Mouse (Mus musculus) macrophage (primary cell): ENCODE results near the gene Csnk1g2. TPM values are rescaled to one million over a fixed set of nuclear protein-coding genes. Genes with fewer than 3 reads are reported as not detected.

Experiments used
- H3K27ac ChIP-seq: fragments of 350-480 bp; formaldehyde crosslinking; 2 replicates; pipeline ENCODE4 v1.9.0; 2021
- H3K36me3 ChIP-seq: fragments of 350-480 bp; formaldehyde crosslinking; 2 replicates; pipeline ENCODE4 v1.9.0; 2021; ENCODE audit errors: inconsistent target
- H3K4me3 ChIP-seq: fragments of 350-480 bp; formaldehyde crosslinking; 2 replicates; pipeline ENCODE4 v1.9.0; 2021; ENCODE audit errors: inconsistent target
- H3K79me2 ChIP-seq: fragments of 350-480 bp; formaldehyde crosslinking; 2 replicates; pipeline ENCODE4 v1.9.0; 2021; ENCODE audit errors: inconsistent target
- WGBS: methylation state at CpG from one replicate; pipeline ENCODE4 v1.1.7; 2026; ENCODE audit warnings: inconsistent platforms; ENCODE audit not compliant: missing documents; 5-methylcytosine and 5-hydroxymethylcytosine counted together
- polyA plus RNA-seq: library from polyadenylated mRNA; stranded (reverse); fragments of 250-400 nt; gene quantifications from 3 replicates; pipeline ENCODE4 v1.2.4, GENCODE M21; 2018; ENCODE audit warnings: inconsistent platforms

The Csnk1g2 gene
- polyA plus RNA-seq, 1 experiment from 2014 or later = 74.8 TPM

- H3K79me2 ChIP-seq = peaks cover 75% of the 10 kb centered on the region
- peaks cover 56% of the 10 kb centered on the region for H3K36me3 ChIP-seq
- no peak overlapping the region for H3K27ac ChIP-seq
- H3K4me3 ChIP-seq = no peak overlapping the region
- 94% methylated on average over 2 of the region's 2 CpGs for WGBS
These were observed 47.9 kb downstream of the Csnk1g2 start for GRCm38 (mm10) chr10:80670531-80670930.

GRCm38 (mm10) chr10:80671251-80671650, 48.6 kb downstream of the Csnk1g2 start:
- Histone ChIP-seq H3K36me3 (peaks cover 56% of the 10 kb centered on the region), H3K79me2 (peaks cover 77% of the 10 kb centered on the region), H3K4me3 (no peak overlapping the region), H3K27ac (no peak overlapping the region)
- 92% methylated on average over 4 of the region's 4 CpGs for WGBS

GRCm38 (mm10) chr10:80671936-80672690, 49.5 kb downstream of the Csnk1g2 start:
- Histone ChIP-seq H3K79me2 (peaks cover 77% of the 10 kb centered on the region), H3K4me3 (no peak overlapping the region), H3K27ac (0 out of 2 replicates have a peak overlapping the region, but pooled peaks have one; percentile 5), H3K36me3 (peaks cover 56% of the 10 kb centered on the region)
- 77% methylated on average over 11 of the region's 11 CpGs for WGBS

- H3K79me2 ChIP-seq = peaks cover 71% of the 10 kb centered on the region
- 84% methylated on average over 3 of the region's 3 CpGs for WGBS
- H3K36me3 ChIP-seq = peaks cover 40% of the 10 kb centered on the region
- peak overlapping the region; percentile 93; the same call in 1 of the 2 replicates for H3K4me3 ChIP-seq
- H3K27ac ChIP-seq = peak overlapping the region; percentile 73; the same call in 1 of the 2 replicates
These were observed 51.1 kb downstream of the Csnk1g2 start for GRCm38 (mm10) chr10:80673690-80674089.

- peak overlapping the region; percentile 73 for H3K27ac ChIP-seq
- 35% methylated on average over 5 of the region's 5 CpGs for WGBS
- H3K4me3 ChIP-seq = peak overlapping the region; percentile 93
- H3K36me3 ChIP-seq = peaks cover 35% of the 10 kb centered on the region
- H3K79me2 ChIP-seq = peaks cover 66% of the 10 kb centered on the region
These were observed 51.6 kb downstream of the Csnk1g2 start for GRCm38 (mm10) chr10:80674161-80674711.

- WGBS = 4% methylated on average over 6 of the region's 6 CpGs
- peaks cover 59% of the 10 kb centered on the region for H3K79me2 ChIP-seq
- peak overlapping the region; percentile 73 for H3K27ac ChIP-seq
- peaks cover 28% of the 10 kb centered on the region for H3K36me3 ChIP-seq
- peak overlapping the region; percentile 93 for H3K4me3 ChIP-seq
These were observed 52.3 kb downstream of the Csnk1g2 start for GRCm38 (mm10) chr10:80674851-80675404.

- H3K79me2 ChIP-seq = peaks cover 52% of the 10 kb centered on the region
- WGBS = 2% methylated on average over 30 of the region's 54 CpGs
These were observed 53.0 kb downstream of the Csnk1g2 start for GRCm38 (mm10) chr10:80675405-80676197.

GRCm38 (mm10) chr10:80676198-80676928, 53.7 kb downstream of the Csnk1g2 start:
- 1% methylated on average over 75 of the region's 78 CpGs for WGBS
- Histone ChIP-seq H3K4me3 (peak overlapping the region; percentile 74), H3K27ac (peak overlapping the region; percentile 100), H3K79me2 (peaks cover 44% of the 10 kb centered on the region), H3K36me3 (peaks cover 14% of the 10 kb centered on the region)

More at GRCm38 (mm10) chr10:80675405-80676197, 53.0 kb downstream of the Csnk1g2 start:
- H3K36me3 ChIP-seq = peaks cover 21% of the 10 kb centered on the region
- H3K4me3 ChIP-seq = peak overlapping the region; percentile 93
- peak overlapping the region; percentile 73 for H3K27ac ChIP-seq

- peaks cover 35% of the 10 kb centered on the region for H3K79me2 ChIP-seq
- H3K36me3 ChIP-seq = 0 out of 2 replicates have a peak, but pooled peaks cover 5% of the 10 kb centered on the region
- H3K27ac ChIP-seq = peak overlapping the region; percentile 100
- H3K4me3 ChIP-seq = peak overlapping the region; percentile 74
- under 1% methylated on average over 9 of the region's 9 CpGs for WGBS
These were observed 54.7 kb downstream of the Csnk1g2 start for GRCm38 (mm10) chr10:80677128-80677875.

GRCm38 (mm10) chr10:80677942-80678436, 55.4 kb downstream of the Csnk1g2 start, which contains the start of gene Mknk2:
TSS of gene Mknk2 (minus strand) at chr10:80678112.
- Histone ChIP-seq H3K27ac (peak within 1 kb of the TSS; percentile 100), H3K4me3 (peak within 1 kb of the TSS; percentile 74), H3K36me3 (no peaks in the 10 kb centered on the region), H3K79me2 (peaks cover 28% of the 10 kb centered on the region)
- WGBS = 1% methylated on average over 8 of the region's 8 CpGs

GRCm38 (mm10) chr10:80678601-80679377, 56.2 kb downstream of the Csnk1g2 start:
- no peak overlapping the region for H3K4me3 ChIP-seq
- peaks cover 20% of the 10 kb centered on the region for H3K79me2 ChIP-seq
- WGBS = 23% methylated on average over 7 of the region's 10 CpGs
- H3K36me3 ChIP-seq = no peaks in the 10 kb centered on the region
- H3K27ac ChIP-seq = peak overlapping the region; percentile 100

GRCm38 (mm10) chr10:80679556-80680259, 57.1 kb downstream of the Csnk1g2 start:
- 39% methylated on average over 9 of the region's 9 CpGs for WGBS
- Histone ChIP-seq H3K27ac (peak overlapping the region; percentile 100), H3K36me3 (no peaks in the 10 kb centered on the region; the same call in 1 of the 2 replicates), H3K79me2 (peaks cover 11% of the 10 kb centered on the region), H3K4me3 (no peak overlapping the region)
